Mouse (Mus musculus): ENCODE measurements around the gene Zcchc14. TPM values are rescaled to one million over a fixed set of nuclear protein-coding genes. Genes with fewer than 3 reads are reported as not detected.

The Zcchc14 gene
- total and polyA plus RNA-seq, 2 experiments from 2014 or later: 16.9 to 66.5 TPM

DNA sequence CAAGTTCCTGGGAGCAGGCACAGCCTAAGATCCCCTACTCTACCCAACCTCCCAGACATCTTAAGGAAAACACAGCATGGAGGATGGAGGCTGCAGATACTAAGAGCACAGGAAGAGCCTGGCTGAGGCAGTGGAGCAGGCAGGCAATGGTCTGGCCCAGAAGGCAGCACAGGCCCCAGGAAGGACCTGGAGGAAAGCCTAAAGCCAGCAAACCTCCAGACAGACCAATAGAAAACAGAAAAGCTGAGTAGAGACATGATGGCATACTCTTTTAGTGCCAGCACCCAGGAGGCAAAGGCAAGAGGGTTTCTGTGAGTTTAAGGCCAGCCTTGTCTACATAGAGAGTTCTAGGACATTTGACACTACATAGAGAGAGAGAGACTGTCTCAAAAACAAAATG is 39.3 kb downstream of the Zcchc14 start:
- peaks cover 38% of the 10 kb centered on the region for H3K36me3 ChIP-seq (ENCODE audit: insufficient read depth, low read length)
- no peak overlapping the region for H3K4me2 ChIP-seq (ENCODE audit: low read depth, low read length, poor library complexity, severe bottlenecking)
- no peak for ATAC-seq (ENCODE audit: low FRiP score)
- H3K27me3 ChIP-seq (ENCODE audit: insufficient read depth, low read length): no peaks in the 10 kb centered on the region
- no peak for TF ChIP-seq CTCF (IDR thresholded peaks at IDR 0.05)
- no peak overlapping the region for H3K9ac ChIP-seq (replicated peaks; ENCODE audit: low read length, poor library complexity, severe bottlenecking)
- H3K9me3 ChIP-seq (ENCODE audit: low read length): no peaks in the 10 kb centered on the region
- no peak for DNase-seq (ENCODE audit: low spot score)
- no peak overlapping the region for H3K4me3 ChIP-seq (ENCODE audit: low read depth, low read length)
- H3K27ac ChIP-seq (ENCODE audit: low read depth, low read length): no peak overlapping the region
- no peaks in the 10 kb centered on the region for H3K4me1 ChIP-seq (ENCODE audit: insufficient read depth, low read length)

DNA sequence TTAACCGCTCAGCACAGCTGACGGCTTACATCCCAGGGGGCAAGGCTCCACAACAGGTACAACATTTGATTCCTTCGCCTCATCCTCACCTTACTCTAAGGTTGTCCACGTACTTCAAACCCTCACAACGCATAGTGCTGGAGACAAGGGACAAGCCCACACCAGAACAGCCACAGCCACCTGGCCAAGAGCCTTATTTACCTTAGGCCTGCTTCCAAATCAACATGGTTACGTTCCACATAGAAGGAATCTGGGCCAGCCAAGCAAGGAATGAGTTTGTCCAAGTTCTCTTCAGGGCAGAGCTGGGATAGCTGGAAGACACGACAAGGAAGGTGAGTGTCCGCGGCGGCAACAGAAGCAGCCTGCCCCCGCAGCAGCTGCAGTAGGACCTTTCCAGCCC is 42.8 kb downstream of the Zcchc14 start:
- Histone ChIP-seq H3K9me3 (ENCODE audit: low read length) (no peaks in the 10 kb centered on the region), H3K27me3 (ENCODE audit: insufficient read depth, low read length) (no peaks in the 10 kb centered on the region), H3K4me1 (ENCODE audit: insufficient read depth, low read length) (no peaks in the 10 kb centered on the region), H3K36me3 (ENCODE audit: insufficient read depth, low read length) (peaks cover 43% of the 10 kb centered on the region), H3K27ac (ENCODE audit: low read depth, low read length) (no peak overlapping the region), H3K4me2 (ENCODE audit: low read depth, low read length, poor library complexity, severe bottlenecking) (no peak overlapping the region), H3K9ac (replicated peaks; ENCODE audit: low read length, poor library complexity, severe bottlenecking) (no peak overlapping the region), H3K4me3 (ENCODE audit: low read depth, low read length) (no peak overlapping the region)
- no peak for DNase-seq (ENCODE audit: low spot score)
- no peak for ATAC-seq (ENCODE audit: low FRiP score)
- WGBS: 88% methylated on average over 11 of the region's 11 CpGs
- no peak for TF ChIP-seq CTCF (IDR thresholded peaks at IDR 0.05)

GRCm38 (mm10) chr8:121609251-121609650 is 43.5 kb downstream of the Zcchc14 start:
- ATAC-seq (ENCODE audit: low FRiP score): no peak
- no peak for TF ChIP-seq CTCF (IDR thresholded peaks at IDR 0.05)
- H3K36me3 ChIP-seq (ENCODE audit: insufficient read depth, low read length): peaks cover 49% of the 10 kb centered on the region
- DNase-seq (ENCODE audit: low spot score): no peak
- H3K27ac ChIP-seq (ENCODE audit: low read depth, low read length): no peak overlapping the region
- H3K4me1 ChIP-seq (ENCODE audit: insufficient read depth, low read length): no peaks in the 10 kb centered on the region
- no peaks in the 10 kb centered on the region for H3K27me3 ChIP-seq (ENCODE audit: insufficient read depth, low read length)
- no peaks in the 10 kb centered on the region for H3K9me3 ChIP-seq (ENCODE audit: low read length)
- H3K4me3 ChIP-seq (ENCODE audit: low read depth, low read length): no peak overlapping the region
- H3K4me2 ChIP-seq (ENCODE audit: low read depth, low read length, poor library complexity, severe bottlenecking): no peak overlapping the region
- WGBS: 92% methylated on average over 15 of the region's 15 CpGs
- H3K9ac ChIP-seq (replicated peaks; ENCODE audit: low read length, poor library complexity, severe bottlenecking): no peak overlapping the region

DNA sequence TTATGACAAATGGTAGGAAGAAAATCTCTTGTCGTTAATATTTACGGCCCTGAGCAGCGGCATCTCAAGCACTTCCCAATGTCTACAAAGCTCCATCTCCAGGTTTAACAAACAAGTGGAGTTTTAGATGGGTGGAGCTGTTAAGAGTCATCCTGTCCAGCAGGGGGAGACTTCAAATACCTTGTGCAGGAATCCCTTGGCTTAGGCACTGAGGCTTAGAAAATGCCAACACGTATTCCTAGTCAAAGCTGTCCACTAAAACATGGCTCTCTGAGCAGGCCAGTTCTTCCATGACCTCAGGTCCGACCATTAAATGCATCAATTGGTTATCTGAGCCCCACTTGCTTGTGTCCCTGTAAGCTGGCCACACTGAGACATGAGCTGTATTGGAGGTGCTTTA is 45.0 kb downstream of the Zcchc14 start:
- no peak overlapping the region for H3K4me3 ChIP-seq (ENCODE audit: low read depth, low read length)
- WGBS: 94% methylated on average over 5 of the region's 5 CpGs
- H3K36me3 ChIP-seq (ENCODE audit: insufficient read depth, low read length): peaks cover 61% of the 10 kb centered on the region
- DNase-seq (ENCODE audit: low spot score) (peak; percentile 46), ATAC-seq (ENCODE audit: low FRiP score) (no peak)
- H3K27me3 ChIP-seq (ENCODE audit: insufficient read depth, low read length): no peaks in the 10 kb centered on the region
- TF ChIP-seq CTCF (IDR thresholded peaks at IDR 0.05): peak; percentile 68
- no peak overlapping the region for H3K27ac ChIP-seq (ENCODE audit: low read depth, low read length)
- H3K9me3 ChIP-seq (ENCODE audit: low read length): no peaks in the 10 kb centered on the region
- H3K4me2 ChIP-seq (ENCODE audit: low read depth, low read length, poor library complexity, severe bottlenecking): no peak overlapping the region
- H3K4me1 ChIP-seq (ENCODE audit: insufficient read depth, low read length): no peaks in the 10 kb centered on the region
- no peak overlapping the region for H3K9ac ChIP-seq (replicated peaks; ENCODE audit: low read length, poor library complexity, severe bottlenecking)

DNA sequence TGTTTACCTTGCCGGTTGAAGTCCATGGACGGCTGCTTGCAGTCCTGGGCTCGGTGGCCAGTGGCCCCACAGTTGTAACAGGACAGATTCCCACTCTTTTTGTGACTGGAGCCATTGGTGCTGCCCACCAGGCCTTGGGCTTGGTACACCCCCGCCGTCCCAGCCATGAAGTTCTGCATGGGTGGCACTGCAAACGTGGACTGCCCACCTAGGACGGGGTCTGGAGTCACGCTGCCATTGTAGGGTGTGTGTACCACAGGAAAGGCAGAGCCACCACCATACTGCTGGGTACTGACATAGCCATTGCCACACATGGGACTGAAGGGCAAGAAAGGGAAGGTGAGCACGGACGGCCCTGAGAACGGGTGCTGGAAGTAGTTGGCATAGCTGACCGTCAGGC is 48.9 kb downstream of the Zcchc14 start:
- H3K4me2 ChIP-seq (ENCODE audit: low read depth, low read length, poor library complexity, severe bottlenecking): no peak overlapping the region
- H3K4me3 ChIP-seq (ENCODE audit: low read depth, low read length): no peak overlapping the region
- H3K27me3 ChIP-seq (ENCODE audit: insufficient read depth, low read length): no peaks in the 10 kb centered on the region
- TF ChIP-seq CTCF (IDR thresholded peaks at IDR 0.05): no peak
- no peaks in the 10 kb centered on the region for H3K9me3 ChIP-seq (ENCODE audit: low read length)
- H3K4me1 ChIP-seq (ENCODE audit: insufficient read depth, low read length): no peaks in the 10 kb centered on the region
- 98% methylated on average over 12 of the region's 12 CpGs for WGBS
- H3K27ac ChIP-seq (ENCODE audit: low read depth, low read length): no peak overlapping the region
- no peak overlapping the region for H3K9ac ChIP-seq (replicated peaks; ENCODE audit: low read length, poor library complexity, severe bottlenecking)
- DNase-seq (ENCODE audit: low spot score) (no peak), ATAC-seq (ENCODE audit: low FRiP score) (no peak)
- peaks cover 79% of the 10 kb centered on the region for H3K36me3 ChIP-seq (ENCODE audit: insufficient read depth, low read length)

GRCm38 (mm10) chr8:121602860-121603259 is 49.8 kb downstream of the Zcchc14 start:
- H3K9me3 ChIP-seq (ENCODE audit: low read length): no peaks in the 10 kb centered on the region
- H3K4me3 ChIP-seq (ENCODE audit: low read depth, low read length): no peak overlapping the region
- H3K27ac ChIP-seq (ENCODE audit: low read depth, low read length): no peak overlapping the region
- no peaks in the 10 kb centered on the region for H3K27me3 ChIP-seq (ENCODE audit: insufficient read depth, low read length)
- 19% methylated on average over 3 of the region's 3 CpGs for WGBS
- H3K9ac ChIP-seq (replicated peaks; ENCODE audit: low read length, poor library complexity, severe bottlenecking): no peak overlapping the region
- peaks cover 73% of the 10 kb centered on the region for H3K36me3 ChIP-seq (ENCODE audit: insufficient read depth, low read length)
- H3K4me2 ChIP-seq (ENCODE audit: low read depth, low read length, poor library complexity, severe bottlenecking): no peak overlapping the region
- DNase-seq (ENCODE audit: low spot score) (peak; percentile 87), ATAC-seq (ENCODE audit: low FRiP score) (peak; percentile 56)
- H3K4me1 ChIP-seq (ENCODE audit: insufficient read depth, low read length): no peaks in the 10 kb centered on the region
- TF ChIP-seq CTCF (IDR thresholded peaks at IDR 0.05): peak; percentile 92

All from midbrain, postnatal 0 days (tissue).